Mouse (Mus musculus): ENCODE results near the gene Gabrd.

Gene Gabrd

GRCm38 (mm10) chr4:155382752-155383151 lies 15.2 kb downstream of the Gabrd start:
- no peak for DNase-seq (ENCODE audit: low spot score in 2 of 2)

GRCm38 (mm10) chr4:155381974-155382373 lies 15.9 kb downstream of the Gabrd start:
- DNase-seq (ENCODE audit: low spot score in 2 of 2) = no peak

DNA sequence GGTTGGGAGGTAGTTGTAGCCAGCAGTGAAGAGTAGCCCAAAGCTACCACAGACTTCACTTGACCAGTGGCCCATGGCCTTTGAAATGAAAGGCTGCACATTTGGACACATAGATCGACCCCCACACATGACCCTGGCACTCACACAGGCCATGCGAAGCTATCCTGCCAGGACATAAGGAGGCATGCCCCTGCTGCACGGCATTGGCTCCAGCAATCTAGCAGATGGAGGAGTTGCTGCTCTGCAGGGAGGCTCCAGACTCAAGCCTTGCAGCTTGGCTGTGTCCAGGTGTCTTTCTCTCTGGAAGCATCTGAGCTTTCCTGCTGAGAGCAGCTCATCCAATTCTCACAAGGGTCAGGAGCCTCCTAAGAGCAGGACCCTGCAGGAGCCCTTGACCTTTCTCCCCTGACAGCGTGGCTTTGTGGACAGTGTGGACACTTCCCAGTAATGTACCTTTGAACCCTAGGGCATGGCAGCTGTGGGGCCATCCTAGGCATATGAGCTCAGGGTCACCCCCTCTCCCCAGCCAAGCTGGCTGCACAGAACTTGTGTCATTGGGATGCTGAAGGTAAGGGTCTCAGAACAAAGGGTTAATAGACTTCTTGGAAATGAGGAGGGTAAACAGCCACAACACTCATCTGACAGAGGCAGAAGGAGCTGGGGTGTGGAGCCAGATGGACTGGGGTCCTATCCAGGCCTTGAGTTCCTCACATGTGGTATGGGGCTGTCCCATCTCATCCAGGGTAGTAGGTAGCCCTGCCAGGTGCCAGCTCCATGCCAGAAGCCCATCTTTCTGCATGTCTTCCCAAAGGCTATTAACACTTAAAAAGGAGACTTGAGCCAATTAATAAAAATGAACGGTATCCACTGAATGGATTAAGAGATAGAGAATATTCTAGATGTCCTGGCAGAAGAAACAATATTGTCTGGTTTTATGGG lies 25.8 kb downstream of the Gabrd start:
- DNase-seq (ENCODE audit: low spot score in 2 of 2) = no peak

- no peak for DNase-seq (ENCODE audit: low spot score in 2 of 2)
Measured at GRCm38 (mm10) chr4:155370737-155371715, 26.9 kb downstream of the Gabrd start.

DNA sequence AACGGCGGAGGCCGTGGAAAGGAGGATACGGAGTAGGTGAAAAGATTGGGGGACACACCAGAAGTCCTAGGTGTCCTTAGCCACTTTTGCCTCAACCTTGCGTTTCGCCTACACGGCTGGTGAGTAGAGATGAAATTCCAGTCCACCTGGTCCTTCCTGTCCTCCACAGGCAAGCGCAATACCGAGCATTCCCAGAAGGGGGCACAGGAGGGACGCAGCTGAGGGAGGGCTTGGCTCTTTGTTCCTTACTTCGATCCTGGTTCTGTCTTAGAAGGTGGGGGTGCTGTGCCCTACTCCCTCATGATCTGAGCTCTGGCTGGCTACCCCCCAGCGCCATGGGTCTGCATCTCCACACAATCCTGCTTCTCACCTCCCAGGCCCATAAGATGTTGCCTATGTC lies 29.2 kb downstream of the Gabrd start:
- peak; percentile 43 to 79 for DNase-seq (ENCODE audit: low spot score in 2 of 2)

GRCm38 (mm10) chr4:155367739-155368138 lies 30.2 kb downstream of the Gabrd start:
- no peak for DNase-seq (ENCODE audit: low spot score in 2 of 2)

DNA sequence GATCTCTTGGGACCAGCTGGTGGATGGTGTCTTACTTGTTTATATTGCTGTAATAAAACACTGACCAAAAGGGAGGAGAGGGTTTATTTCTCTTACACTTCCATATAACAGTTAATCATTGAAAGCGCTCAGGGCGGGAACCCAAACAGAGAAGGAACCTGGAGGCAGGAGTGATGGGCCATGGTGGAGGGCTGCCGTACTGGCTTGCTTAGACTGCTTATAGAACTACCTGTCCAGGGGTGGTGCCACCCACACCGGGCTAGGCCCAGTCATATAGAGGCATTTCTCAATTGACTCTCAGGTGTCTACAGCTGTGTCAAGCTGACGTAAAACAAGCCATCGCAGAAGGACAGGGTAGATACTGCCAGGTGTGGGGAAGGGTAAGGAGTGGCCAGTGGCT lies 31.1 kb downstream of the Gabrd start:
- DNase-seq (ENCODE audit: low spot score in 2 of 2) = no peak

GRCm38 (mm10) chr4:155362443-155362842 lies 35.5 kb downstream of the Gabrd start:
- no peak for DNase-seq (ENCODE audit: low spot score in 2 of 2)

GRCm38 (mm10) chr4:155361303-155361791 lies 36.6 kb downstream of the Gabrd start, which contains the start of gene Prkcz:
Gene Prkcz, minus strand, starts transcription at chr4:155361361.
- DNase-seq (ENCODE audit: low spot score in 2 of 2) = peak; percentile 42 to 69

DNA sequence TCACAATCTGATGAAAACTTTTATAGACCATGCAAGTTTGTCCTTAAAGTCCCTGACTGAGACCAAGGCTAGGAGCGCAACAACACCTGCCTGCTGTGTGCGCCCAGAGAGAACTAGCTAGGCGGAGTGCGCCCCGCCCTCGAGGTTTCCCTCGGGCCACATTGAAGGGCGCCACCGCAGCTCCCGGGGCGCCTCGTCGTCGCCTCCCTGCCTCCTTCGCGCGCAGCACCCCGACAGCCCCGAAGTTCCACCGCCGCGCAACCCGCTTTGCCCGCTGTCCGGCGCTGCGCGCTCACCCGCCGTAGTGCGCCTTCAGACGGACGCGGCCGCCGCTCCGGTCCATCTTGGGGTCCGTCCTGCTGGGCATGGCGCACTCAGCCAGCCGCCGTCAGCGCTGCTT lies 37.1 kb downstream of the Gabrd start:
- no peak for DNase-seq (ENCODE audit: low spot score in 2 of 2)

DNA sequence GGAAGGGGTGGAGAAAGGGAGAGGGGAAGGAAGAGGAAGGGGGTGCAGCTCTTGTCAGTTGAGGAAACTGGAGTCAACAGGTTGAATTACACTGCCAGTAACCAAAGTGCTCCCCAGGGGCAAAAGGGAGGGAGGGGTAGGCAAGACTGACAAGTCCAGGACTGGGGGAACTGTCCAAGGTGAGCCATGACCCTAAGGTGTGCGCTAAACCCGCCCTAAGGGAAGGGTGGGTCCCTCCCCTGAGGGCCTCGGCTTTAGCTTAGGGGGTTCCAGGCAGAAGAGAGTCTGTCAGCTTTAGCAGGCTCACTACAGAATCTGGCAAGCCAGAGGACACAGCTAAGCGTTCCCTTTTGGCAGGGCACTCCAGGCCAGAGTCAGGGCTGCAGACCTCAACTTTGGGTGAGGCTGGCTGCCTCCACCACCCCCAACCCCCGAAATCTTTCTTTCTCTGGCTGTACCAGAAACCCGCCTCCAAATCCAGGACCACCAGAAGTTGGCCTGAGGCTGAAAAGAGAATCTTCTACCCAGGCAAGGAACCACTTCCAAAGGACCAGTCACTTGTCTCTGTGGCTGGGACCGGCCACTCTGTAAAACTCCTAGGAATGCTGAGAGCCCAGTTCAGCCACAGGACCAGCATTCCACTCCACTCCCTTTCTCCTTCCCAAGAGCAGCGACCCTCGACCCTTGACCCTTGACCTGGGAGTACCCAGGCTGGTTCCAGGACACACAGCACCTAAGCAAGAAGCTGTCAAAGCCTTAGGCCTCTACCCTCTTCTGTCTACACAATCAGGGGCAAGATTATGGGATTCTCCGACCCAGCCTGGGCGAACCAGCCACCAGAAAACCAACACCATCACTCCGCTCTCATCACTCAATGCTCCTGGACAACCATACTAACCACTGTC lies 38.1 kb downstream of the Gabrd start:
- DNase-seq (ENCODE audit: low spot score in 2 of 2) = no peak

DNA sequence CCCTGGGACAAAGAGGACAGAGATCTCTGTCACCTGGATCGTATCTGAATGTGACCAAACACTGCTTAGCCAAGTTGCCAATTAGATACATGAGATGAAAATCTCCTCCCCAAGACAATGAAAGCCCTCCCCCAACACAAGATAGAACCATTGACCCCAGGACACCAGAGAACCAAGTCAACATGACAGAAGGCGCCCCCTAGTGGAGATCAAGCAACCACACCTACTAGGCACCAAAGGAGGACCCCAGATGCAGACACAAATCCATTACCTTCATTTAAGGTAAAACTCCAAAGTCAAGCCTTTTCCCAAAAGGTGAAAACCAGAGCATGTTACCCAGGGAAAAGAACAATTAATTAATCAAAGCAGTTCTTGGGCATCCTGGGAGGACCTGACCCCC lies 40.3 kb downstream of the Gabrd start:
- DNase-seq (ENCODE audit: low spot score in 2 of 2) = no peak

- DNase-seq (ENCODE audit: low spot score in 2 of 2) = no peak
Measured at GRCm38 (mm10) chr4:155356354-155356753, 41.6 kb downstream of the Gabrd start.

DNA sequence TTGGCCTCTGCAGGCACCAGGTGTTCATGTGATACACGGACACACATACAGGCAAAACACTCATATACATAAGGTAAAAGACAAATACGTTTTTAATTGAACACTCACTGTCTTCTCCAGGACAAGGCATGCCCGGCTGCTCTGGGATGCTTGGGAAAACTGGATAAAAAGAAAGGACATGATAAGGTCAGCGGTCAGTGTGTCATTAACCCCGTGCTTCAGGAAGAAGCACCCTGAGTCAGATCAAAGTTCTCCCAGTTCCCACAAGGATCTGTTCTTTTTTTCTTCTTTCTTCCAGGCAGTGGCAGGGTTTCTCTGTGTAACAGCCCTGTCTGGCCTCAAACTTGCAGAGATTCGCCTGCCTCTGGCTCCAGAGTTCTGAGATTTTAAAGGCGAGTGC lies 43.4 kb downstream of the Gabrd start:
- DNase-seq (ENCODE audit: low spot score in 2 of 2) = no peak

- no peak for DNase-seq (ENCODE audit: low spot score in 2 of 2)
Measured at GRCm38 (mm10) chr4:155354035-155354434, 43.9 kb downstream of the Gabrd start.

DNA sequence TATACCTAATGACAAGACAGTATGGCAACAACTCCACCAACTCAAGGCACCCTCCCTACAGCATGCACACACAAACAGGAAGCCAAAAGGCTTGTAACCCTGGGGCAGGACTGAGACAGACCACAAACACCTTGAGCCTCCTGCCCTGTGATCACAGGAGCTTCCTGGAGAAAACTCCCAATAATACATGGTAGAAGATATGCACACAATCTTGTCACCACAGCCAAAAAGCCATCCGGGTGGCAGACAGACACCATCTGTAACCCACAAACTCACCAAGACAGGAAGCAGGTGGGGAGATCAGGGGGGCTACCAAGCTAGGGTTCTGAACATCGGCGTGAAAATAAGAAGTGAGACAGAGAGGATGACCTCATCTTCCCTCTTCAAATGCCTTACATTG lies 45.3 kb downstream of the Gabrd start:
- no peak for DNase-seq (ENCODE audit: low spot score in 2 of 2)

GRCm38 (mm10) chr4:155346350-155346749 lies 51.6 kb downstream of the Gabrd start:
- no peak for DNase-seq (ENCODE audit: low spot score in 2 of 2)

DNA sequence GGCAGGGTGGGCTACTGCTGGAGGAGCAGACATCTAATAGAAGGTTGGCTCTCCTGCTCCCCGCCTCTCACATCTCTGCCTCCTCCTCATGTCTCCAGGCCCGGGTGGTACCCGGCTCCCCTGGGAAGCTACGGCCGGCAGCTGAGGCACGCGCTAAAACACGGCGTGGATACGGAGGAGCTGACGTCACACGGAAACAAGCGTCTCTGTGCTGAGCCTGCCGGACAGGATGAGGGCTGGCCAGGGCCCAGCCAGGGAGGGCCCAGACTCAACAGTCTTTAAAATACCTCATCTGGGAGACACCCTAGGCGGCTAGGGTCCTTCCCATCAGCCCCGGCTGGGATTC lies 52.3 kb downstream of the Gabrd start:
- no peak for DNase-seq (ENCODE audit: low spot score in 2 of 2)

DNA sequence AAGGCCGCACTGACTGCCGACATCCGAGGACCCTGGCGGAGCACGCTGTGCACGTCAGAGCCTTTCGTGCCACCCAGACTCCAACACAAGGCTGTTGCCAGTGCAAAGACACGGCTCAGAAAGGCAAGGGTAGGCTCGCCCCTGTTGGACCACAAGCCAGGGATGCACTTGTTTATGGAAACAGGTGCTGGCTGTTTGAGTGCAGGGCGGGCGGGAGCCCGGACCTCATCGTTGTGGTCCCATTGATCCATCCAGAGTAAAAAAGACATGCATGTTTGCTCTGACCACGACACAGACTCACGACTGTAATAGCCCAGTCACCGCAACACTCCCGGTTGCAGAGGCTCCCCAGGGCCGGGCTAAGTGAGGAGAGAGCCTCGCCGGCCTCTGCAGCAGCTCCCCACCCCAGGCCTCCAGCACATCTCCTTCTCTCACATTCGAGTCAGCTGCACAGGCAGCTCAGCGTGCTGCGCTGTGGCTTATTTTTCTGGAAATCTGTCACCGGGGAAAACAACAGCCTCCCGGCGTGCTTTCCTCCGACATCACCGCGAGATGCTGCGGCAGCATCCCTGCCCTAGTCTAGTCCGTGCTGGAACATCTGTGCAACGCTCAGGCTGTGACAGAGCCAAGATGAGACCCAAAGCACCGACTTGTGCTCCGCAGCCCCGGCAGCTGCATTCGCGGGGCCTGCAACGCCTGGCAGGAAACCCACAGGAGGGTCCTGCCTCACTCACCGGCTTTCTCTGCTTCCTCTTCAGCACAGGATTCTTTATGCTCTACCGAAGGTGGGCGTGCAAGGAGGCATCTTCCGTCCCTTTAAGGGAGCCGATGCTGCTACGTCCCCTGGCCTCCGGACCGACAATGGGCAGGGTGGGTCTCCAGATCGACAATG lies 53.0 kb downstream of the Gabrd start:
- no peak for DNase-seq (ENCODE audit: low spot score in 2 of 2)

DNA sequence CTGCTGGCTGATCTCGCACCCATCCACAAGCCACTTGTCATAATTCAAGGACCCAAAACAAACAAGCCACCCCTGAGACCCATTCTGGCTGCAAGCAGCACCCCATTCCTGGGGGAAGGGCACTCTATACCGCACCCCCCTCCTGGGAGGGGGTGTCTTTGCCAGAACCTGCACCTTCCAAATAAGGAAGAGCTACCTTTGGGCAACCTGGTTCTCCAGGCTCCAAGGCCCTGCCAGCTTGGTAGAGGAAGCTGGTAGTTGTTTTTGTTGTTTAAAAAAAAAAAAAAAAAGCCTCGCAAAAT lies 53.7 kb downstream of the Gabrd start:
- no peak for DNase-seq (ENCODE audit: low spot score in 2 of 2)
